Mouse (Mus musculus): ENCODE results near the gene Gm6169. TPM values are rescaled to one million over a fixed set of nuclear protein-coding genes. Genes with fewer than 3 reads are reported as not detected.
"Not testable (repeated sequence)": the region's sequence is repeated elsewhere in the genome, so short reads cannot be mapped to it uniquely, and the experiment has no call there.

Gene Gm6169
- total RNA-seq, 2 experiments from 2014 or later: 8.9 TPM; not detected in 1

DNA sequence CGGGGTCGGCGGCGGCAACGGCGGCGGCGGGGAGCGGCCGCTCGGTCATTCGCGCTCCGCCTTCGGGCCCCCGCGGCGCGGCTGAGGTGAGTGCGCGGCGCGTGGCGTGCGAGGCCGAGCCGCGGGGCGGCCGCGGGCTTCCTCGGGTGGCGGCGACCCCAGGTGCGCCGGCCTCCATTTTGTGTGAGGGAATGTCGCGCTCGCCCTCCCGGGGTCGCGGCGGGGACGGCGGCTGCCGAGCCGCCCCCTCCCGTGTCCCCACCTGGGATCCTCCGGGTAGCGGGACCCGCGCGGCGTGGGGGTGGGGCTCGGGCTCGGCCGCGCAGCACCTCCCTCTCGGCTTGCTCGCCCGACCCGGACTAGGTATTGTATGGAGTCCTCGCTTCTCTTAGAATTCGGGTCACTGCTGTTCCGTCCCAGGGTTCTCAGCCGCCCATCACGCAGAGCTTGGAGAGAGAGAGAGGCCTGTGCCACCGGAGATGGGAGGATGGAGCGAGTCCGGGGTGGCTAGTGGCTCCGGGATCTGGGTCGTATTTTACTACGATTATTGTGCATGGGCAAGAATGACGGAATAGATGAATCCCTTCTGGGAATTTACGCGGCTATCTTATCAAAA, 27.3 kb downstream of the Gm6169 start:
- intact Hi-C loops (cut with DNase I; ENCODE audit: low total_unique reads): no loop called here
- no peak for DNase-seq

DNA sequence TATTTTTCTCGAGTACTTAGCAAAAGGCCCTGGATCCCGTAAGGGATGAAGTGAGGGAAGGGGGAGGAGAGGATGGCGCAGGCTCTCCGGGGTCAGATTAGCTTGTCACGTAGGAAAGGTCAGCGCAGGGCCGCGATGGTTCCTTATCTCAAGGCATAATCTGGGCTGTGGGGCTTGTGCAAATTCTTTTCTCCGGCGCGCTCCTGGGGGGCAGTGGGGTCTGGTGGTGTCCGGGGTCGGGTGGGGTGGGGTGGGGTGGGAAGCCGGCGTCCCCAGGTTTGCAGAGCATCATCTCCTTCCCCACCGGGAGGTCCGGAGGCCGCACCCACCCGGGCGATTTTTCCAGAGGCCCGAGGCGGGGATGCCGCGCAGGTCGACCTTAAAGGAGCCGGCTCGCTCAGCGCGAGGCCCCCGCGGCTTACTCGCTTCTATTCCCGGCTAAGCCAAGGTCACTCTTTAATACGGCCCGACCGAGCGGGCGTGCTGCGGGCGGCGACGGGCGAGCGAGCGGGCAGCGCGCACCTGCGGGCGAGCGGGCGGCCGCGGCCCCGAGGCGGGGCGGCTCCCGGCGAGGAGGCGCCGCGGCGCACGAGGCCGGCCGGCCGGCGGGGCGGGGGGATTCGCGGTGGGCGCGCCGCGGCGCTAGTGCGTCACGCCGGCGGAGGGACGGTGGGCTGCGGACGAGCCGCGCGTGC, 28.0 kb downstream of the Gm6169 start:
- DNase-seq: no peak
- intact Hi-C loops (cut with DNase I; ENCODE audit: low total_unique reads): no loop called here

DNA sequence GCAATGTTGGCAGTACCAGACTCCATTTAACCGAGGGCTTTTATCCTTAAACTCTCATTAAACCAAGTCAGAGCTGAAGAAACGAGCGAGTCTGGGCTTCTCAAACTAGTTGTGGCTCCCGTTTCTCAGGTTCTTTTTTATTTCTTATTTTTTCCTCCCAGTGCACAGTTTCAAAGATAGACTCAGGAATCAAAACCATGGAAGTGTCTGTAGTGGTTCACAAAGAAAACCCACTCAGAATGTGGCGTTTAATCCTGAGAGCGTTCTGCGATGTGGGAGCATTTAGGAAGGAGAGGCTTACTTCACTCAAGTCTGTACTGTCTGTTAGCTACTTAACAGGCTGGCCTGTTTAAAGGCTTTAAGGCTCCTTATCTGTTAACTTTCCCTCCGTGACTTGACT, 30.9 kb downstream of the Gm6169 start:
- intact Hi-C loops (cut with DNase I; ENCODE audit: low total_unique reads): no loop called here
- no peak for DNase-seq

DNA sequence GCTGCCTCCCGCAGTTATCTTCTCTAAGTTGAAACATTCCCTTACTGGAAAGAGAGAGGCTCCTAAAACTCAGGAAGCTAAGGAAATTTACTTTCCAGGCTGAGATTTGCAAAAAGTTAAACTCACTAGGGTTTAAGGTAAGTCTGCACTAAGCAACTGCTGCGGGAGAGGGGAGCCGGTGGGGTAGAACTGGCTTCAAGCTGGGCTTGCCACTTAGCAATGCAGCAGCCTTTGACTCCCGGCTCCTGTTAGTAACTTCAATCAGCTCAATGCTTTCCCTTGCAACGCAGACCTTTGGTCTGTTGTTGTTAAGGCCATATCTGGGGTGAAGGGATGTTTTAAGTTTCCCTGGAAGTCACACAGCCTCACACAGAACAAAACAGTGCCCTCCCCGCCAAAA, 31.3 kb downstream of the Gm6169 start:
- intact Hi-C loops (cut with DNase I; ENCODE audit: low total_unique reads): no loop called here

DNA sequence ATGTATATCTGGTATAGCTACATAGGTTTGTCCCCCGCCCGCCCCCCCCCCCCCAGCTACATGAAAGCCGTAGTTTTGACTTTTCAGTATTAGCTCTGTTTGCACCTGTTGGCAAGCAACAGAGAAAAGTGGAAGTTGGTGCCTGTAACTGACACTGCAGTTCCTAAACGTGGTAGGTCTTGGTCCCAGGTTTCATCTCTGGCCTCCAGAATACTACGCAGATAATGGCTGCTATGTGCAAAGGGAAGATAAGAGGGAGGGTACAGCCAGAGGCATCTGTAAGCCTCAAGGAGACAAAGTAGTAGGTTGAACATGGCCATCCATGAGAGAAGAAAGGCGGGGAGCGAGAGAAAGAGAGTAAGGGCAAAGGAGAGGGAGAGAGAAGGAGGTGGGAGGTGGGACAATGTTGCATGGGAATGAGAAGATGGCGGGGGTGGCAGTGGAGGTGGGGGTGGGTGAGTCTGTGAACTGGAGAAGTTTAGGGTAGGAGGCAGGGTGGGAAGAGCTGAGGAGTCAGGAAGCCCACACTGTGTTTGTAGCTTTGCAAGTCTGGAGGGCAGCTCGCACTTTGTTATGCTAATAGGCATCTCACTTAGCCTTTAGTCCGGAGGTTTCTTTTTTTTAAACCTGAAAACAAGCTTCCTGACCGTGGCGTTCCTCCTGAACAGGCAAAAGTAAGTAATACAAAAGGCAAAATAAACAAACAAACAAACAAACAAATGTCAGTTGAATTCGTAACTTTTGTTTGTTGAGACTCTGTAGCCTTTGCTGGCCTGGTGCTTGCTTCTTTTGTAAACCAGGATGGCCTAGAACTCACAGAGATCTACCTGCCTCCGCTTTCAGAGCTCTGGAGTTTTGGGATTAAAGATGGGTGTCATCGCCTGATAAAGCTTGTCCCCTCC, 32.1 kb downstream of the Gm6169 start, which contains the start of gene Fam169a:
Gene Fam169a (plus strand): TSS at position 638 of the 902 bp plus-strand sequence.
- DNase-seq: no peak
- intact Hi-C loops (cut with DNase I; ENCODE audit: low total_unique reads): no loop called here

More for the DNA sequence above, 31.3 kb downstream of the Gm6169 start:
- no peak for DNase-seq

DNA sequence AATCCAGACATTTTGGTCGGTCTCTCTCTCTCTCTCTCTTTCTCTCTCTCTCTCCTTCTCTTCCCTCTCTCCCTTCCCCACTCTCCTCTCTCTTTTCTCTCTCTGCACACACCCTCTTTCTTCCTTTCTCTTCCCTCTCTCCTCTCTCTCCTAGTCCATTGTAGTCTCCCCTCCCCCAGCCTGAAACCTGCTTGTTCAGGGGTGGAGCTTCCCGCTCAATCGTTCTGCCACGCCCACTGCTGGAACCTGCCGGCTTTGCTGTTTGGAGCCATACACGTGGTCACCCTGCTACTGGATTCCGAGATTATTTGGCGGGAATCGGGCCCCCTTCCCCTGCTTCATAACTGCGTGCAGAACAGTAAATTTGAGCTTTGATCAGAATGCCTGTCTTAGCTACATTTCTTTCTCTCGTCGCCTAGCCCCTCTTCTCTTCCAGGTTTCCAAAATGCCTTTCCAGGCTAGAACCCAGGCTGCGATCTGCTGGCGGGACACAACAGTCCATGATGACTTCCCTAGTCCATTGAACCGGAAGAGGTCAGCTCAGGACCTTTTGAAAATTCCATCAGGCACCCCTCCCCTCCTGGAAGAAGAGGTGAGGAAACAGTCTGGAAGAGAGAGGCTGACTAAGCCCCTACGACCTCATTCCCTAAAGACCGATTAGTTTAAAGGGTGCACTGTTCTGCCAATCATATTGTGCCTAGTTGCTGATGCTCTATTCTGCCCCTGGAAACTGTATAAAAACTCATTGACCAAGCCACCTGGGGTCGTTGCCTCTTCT, 34.0 kb downstream of the Gm6169 start:
- intact Hi-C loops (cut with DNase I; ENCODE audit: low total_unique reads); DNase-seq: not testable (repeated sequence)

DNA sequence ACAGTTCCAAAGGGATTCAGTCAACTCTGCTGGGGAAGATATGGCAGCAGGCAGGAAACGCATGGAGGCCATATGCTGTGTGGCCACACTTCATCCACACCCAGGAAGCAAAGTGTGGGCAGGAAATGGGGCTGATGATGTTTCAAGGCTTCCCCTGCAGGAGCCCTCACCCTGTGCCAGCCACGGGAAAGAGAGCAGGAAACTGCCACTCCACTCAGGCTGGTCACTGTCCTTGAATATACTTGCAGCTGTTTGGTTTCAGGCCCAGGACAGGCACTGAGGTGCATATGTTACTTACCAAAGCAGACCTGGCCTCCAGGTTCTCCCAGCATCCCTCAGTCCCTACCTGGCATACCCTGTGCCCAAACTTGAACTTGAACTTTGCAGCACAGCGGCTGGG, 34.6 kb downstream of the Gm6169 start:
- no peak for DNase-seq

DNA sequence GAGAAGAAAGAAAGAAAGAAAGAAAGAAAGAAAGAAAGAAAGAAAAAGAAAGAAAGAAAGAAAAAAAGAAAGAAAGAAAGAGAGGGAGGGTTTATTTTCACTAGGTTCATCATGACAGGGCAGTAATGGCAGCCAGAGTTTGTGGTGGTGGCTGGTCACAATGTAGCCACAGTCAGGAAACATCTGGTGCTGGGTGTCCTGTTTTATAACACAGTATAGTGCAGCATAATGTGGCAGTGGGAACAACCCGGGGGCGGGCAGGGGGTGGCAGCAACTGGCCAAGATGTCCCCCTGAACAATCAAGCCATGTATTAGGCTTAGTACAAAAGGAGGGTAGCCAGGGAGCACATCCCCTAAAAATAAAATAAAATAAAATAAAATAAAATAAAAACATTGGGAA, 35.6 kb downstream of the Gm6169 start:
- DNase-seq: no peak
- intact Hi-C loops (cut with DNase I; ENCODE audit: low total_unique reads): no loop called here

More for the DNA sequence above, 34.6 kb downstream of the Gm6169 start:
- intact Hi-C loops (cut with DNase I; ENCODE audit: low total_unique reads): no loop called here

DNA sequence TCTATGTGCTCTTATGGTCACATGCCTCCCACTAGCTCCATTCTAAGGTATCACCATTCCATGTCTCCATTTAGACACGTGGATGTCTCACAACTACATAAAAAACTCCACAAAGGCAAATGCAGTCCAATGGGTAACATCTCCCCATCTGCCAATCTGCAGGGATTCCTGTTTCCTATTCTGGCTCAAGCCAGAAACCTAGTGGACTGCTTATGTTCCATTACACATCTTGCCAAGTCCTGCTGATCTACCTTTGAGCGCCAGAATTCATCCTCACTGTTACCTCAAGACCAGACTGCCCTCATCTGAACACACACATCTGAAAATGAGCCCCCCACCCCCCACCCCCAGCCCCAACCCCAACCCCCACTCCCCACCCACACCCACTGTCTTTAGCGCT, 36.9 kb downstream of the Gm6169 start:
- intact Hi-C loops (cut with DNase I; ENCODE audit: low total_unique reads): no loop called here
- DNase-seq: no peak

DNA sequence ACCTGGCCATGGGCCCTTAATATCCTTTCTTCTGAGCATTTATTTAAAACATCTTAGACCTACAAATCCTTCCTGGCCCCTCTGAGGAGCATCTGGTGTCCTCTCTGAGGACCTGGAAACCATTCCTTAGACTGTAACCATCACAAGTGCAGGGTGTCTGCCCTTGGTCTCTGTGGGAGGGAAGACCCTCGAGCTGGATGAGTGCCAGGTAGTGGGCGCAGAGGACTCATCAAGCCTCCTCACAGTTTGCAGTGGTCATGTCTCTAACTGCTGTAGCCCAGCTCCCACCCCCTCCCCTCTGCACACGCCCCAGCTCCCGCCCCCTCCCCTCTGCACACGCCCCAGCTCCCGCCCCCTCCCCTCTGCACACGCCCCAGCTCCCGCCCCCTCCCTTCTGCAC, 38.7 kb downstream of the Gm6169 start:
- DNase-seq: no peak
- intact Hi-C loops (cut with DNase I; ENCODE audit: low total_unique reads): no loop called here

DNA sequence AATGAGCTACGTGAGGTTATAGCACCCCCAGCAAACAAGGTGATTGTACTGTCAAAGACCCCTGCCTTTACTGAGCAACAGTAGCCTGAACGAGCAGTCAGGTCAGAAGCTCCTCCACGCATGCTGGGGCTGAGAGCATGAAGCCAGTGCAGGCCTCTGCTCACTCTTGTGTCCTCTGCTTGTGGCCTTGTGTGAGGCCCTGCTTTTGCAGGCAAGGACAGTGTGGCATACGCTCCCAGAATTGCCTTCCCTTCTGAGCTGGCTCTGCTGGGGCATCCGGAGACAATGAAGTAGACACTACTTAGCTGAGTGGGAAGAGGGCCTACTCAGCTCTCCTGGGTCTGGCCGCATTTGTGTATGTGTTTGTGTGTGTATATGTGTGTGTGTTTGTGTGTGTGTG, 39.3 kb downstream of the Gm6169 start:
- DNase-seq: no peak
- intact Hi-C loops (cut with DNase I; ENCODE audit: low total_unique reads): loop anchor here (10.0 kb wide), 1 partner anchor 205 kb away; no protein-coding TSS in a partner anchor

DNA sequence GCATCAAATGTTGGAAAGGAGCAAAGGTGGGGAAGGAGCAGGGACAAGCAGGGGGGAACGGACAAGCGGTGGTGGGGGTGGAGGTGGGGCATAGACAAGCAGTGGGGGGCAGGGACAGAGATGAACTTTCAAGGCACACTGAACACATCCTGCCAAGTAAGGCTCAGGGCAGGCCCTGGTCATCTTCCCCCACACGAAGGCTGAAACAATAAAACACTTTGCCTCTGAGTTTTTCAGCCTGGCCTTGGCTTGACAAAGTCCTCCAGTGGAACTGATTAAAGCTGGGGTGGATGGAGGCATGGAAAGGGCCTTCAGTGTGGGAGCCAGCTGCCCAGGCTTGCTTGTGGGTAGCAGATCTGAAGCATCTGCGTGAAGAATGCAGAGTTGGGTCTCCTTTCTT, 41.2 kb downstream of the Gm6169 start:
- no peak for DNase-seq
- intact Hi-C loops (cut with DNase I; ENCODE audit: low total_unique reads): loop anchor here (10.0 kb wide), 1 partner anchor 203 kb away; no protein-coding TSS in a partner anchor

DNA sequence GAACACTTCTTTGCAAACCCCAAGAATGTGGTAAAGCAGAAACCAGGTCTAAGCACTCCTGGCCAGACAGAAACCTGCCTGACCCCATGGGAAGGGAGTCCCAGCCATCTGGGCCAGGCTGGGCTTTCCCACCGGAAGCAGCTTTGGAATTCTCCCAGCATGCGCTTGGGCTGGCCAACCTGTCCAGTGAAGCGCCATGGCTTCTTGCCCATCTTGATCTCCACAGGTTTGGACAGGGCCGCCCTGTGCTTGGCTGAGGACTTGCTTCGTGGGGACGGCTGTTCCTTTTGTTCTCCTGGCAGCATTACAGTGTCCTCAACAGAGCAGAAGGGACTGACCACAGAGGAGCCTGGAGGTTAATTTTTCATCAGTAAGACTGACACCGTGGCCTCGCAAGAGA, 45.2 kb downstream of the Gm6169 start:
- DNase-seq: no peak

DNA sequence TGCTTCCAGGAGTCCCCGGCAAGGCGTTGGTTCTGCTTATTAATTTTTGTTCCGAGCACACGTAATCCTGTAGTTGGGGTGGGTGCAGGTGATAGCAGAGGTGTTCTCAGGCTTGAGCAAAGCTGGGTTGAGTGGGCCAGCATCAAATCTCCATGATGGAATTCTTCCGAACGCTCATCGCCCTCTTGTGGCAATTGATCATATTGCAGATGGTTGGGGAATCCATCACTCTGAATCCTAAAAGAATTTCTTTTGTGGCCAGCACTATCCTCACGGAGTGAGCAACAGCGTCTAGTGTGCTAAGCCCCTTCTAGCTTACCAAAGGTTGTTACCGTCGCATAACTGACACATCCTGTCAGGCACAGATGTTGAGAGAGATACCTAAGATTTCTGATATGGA, 46.4 kb downstream of the Gm6169 start:
- intact Hi-C loops (cut with DNase I; ENCODE audit: low total_unique reads): loop anchor here (10.0 kb wide), 1 partner anchor 198 kb away; no protein-coding TSS in a partner anchor
- peak; percentile 30 for DNase-seq

More for the DNA sequence above, 45.2 kb downstream of the Gm6169 start:
- intact Hi-C loops (cut with DNase I; ENCODE audit: low total_unique reads): loop anchor here (10.0 kb wide), 1 partner anchor 199 kb away; no protein-coding TSS in a partner anchor

DNA sequence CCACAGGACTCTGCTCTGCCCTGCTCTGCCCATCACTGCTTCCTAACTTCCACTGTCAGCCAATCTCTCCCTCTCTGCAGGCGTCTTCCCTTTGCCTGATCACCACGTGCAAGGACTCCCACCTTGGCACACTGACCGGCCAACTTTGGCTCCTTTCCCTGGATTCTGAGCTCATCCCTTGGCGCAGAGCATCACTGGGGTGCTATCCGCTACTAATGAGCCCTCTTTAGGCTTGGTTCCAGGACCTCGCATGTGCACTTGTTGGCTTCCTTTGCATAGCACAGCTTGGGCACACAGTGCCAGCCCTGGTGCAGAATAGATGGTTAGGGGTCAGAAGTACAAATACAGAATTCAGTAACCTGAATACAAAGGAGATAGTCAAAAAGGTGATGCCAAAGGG, 47.9 kb downstream of the Gm6169 start:
- intact Hi-C loops (cut with DNase I; ENCODE audit: low total_unique reads): loop anchor here (10.0 kb wide), 1 partner anchor 196 kb away; no protein-coding TSS in a partner anchor
- DNase-seq: no peak
